Mouse (Mus musculus) CH12.LX (cell line): Measurements from ENCODE around the gene Slc6a16. TPM values are rescaled to one million over a fixed set of nuclear protein-coding genes. Genes with fewer than 3 reads are reported as not detected.

ENCODE experiments used
- DNase-seq: peaks from one replicate; pipeline ENCODE4 v3.0.0-alpha.2; 2013; ENCODE audit errors: extremely low read depth
- H3K27ac ChIP-seq: 2 replicates; pipeline ENCODE4 v1.5.1; 2012; ENCODE audit warnings: low read depth, mild to moderate bottlenecking, control low read depth, moderate library complexity; ENCODE audit not compliant: insufficient read depth
- H3K27me3 ChIP-seq: replicated peaks from 2 replicates; pipeline ENCODE3; 2012; ENCODE audit warnings: inconsistent platforms
- H3K36me3 ChIP-seq, 2 experiments: replicated peaks in 1 of 2; 2 replicates each; pipeline versions ENCODE3 to v1.6.1; 2012; ENCODE audit warnings: inconsistent platforms in 1 of 2, low read length in 1 of 2, mild to moderate bottlenecking in 1 of 2, mixed read lengths in 1 of 2, moderate library complexity in 1 of 2; ENCODE audit not compliant: control insufficient read depth in 1 of 2, insufficient read depth in 1 of 2
- H3K4me1 ChIP-seq, 2 experiments: 2 replicates each; pipeline ENCODE4 v1.6.1; 2012; ENCODE audit warnings: inconsistent platforms in 1 of 2, moderate library complexity in 1 of 2; ENCODE audit not compliant: insufficient read depth in 2 of 2, control insufficient read depth in 1 of 2
- H3K4me2 ChIP-seq: 2 replicates; pipeline ENCODE4 v1.6.1; 2012; ENCODE audit warnings: low read depth, mild to moderate bottlenecking, control low read depth; ENCODE audit not compliant: poor library complexity, insufficient read depth, severe bottlenecking
- H3K4me3 ChIP-seq, 3 experiments: fragments of 150-350 bp in 1 of 3; sonication (generic) in 1 of 3; replicated peaks in 1 of 3; 2 replicates each; pipeline versions ENCODE3 to v1.5.1; 2011 to 2012; ENCODE audit warnings: low read depth in 2 of 3, low read length in 2 of 3, mild to moderate bottlenecking in 2 of 3, moderate library complexity in 2 of 3, control low read depth in 1 of 3, improper control_type of control experiment in 1 of 3, inconsistent platforms in 1 of 3, mixed read lengths in 1 of 3; ENCODE audit not compliant: poor library complexity in 1 of 3
- H3K79me2 ChIP-seq: replicated peaks from 2 replicates; pipeline ENCODE4 v1.6.1; 2012; ENCODE audit warnings: mild to moderate bottlenecking, moderate library complexity; ENCODE audit not compliant: control insufficient read depth, poor library complexity, insufficient read depth, severe bottlenecking; ENCODE audit errors: extremely low read depth
- H3K9ac ChIP-seq: 2 replicates; pipeline ENCODE4 v1.6.1; 2012; ENCODE audit warnings: low read depth, mild to moderate bottlenecking, control low read depth, moderate library complexity; ENCODE audit not compliant: insufficient read depth
- H3K9me3 ChIP-seq: replicated peaks from 2 replicates; pipeline ENCODE3; 2012; ENCODE audit warnings: low read length, inconsistent platforms, mixed read lengths
- CHD2 ChIP-seq: IDR thresholded peaks from 2 replicates; pipeline ENCODE4 v1.6.1; 2011; ENCODE audit warnings: low read length, improper control_type of control experiment
- ELF1 ChIP-seq: IDR thresholded peaks from 2 replicates; pipeline ENCODE4 v1.6.1; 2014; ENCODE audit warnings: low read depth, mild to moderate bottlenecking, inconsistent platforms, low read length, improper control_type of control experiment
- JUN ChIP-seq: IDR thresholded peaks from 2 replicates; pipeline ENCODE4 v1.6.1; 2011; ENCODE audit warnings: low read depth, mild to moderate bottlenecking, low read length, improper control_type of control experiment, moderate library complexity; ENCODE audit not compliant: insufficient read depth
- KAT2A ChIP-seq: IDR thresholded peaks from 2 replicates; pipeline ENCODE4 v1.6.1; 2012; ENCODE audit warnings: low read length, improper control_type of control experiment, inconsistent platforms; ENCODE audit not compliant: insufficient replicate concordance
- MAFK ChIP-seq: IDR thresholded peaks from 2 replicates; pipeline ENCODE4 v1.6.1; 2011; ENCODE audit warnings: low read length, improper control_type of control experiment; ENCODE audit not compliant: insufficient replicate concordance
- MAX ChIP-seq: IDR thresholded peaks from 2 replicates; pipeline ENCODE4 v1.6.1; 2011; ENCODE audit warnings: low read length, improper control_type of control experiment
- MAZ ChIP-seq: IDR thresholded peaks from 2 replicates; pipeline ENCODE4 v1.6.1; 2012; ENCODE audit warnings: low read depth, mild to moderate bottlenecking, inconsistent platforms, low read length, improper control_type of control experiment, moderate library complexity
- MYC ChIP-seq: IDR thresholded peaks from 2 replicates; pipeline ENCODE4 v1.6.1; 2011; ENCODE audit warnings: low read depth, mild to moderate bottlenecking, improper control_type of control experiment, low read length
- NRF1 ChIP-seq: IDR thresholded peaks from 2 replicates; pipeline ENCODE4 v1.6.1; 2014; ENCODE audit warnings: low read depth, mild to moderate bottlenecking, inconsistent platforms, low read length, improper control_type of control experiment, moderate library complexity
- PAX5 ChIP-seq: IDR thresholded peaks from 2 replicates; pipeline ENCODE4 v1.6.1; 2012; ENCODE audit warnings: low read length, inconsistent platforms, mixed read lengths
- POLR2AphosphoS2 ChIP-seq: IDR thresholded peaks from 2 replicates; pipeline ENCODE4 v1.6.1; 2011; ENCODE audit warnings: low read depth, low read length, improper control_type of control experiment
- UBTF ChIP-seq: IDR thresholded peaks from 2 replicates; pipeline ENCODE4 v1.6.1; 2012; ENCODE audit warnings: low read depth, mild to moderate bottlenecking, inconsistent platforms, low read length, improper control_type of control experiment, moderate library complexity
- USF1 ChIP-seq: IDR thresholded peaks from 2 replicates; pipeline ENCODE4 v1.6.1; 2014; ENCODE audit warnings: low read depth, mild to moderate bottlenecking, inconsistent platforms, low read length, improper control_type of control experiment
- ZMIZ1 ChIP-seq: IDR thresholded peaks from 2 replicates; pipeline ENCODE4 v1.6.1; 2012; ENCODE audit warnings: low read depth, mild to moderate bottlenecking, inconsistent platforms, low read length, improper control_type of control experiment
- ZNF384 ChIP-seq: IDR thresholded peaks from 2 replicates; pipeline ENCODE4 v1.6.1; 2012; ENCODE audit warnings: low read depth, low read length, improper control_type of control experiment, inconsistent platforms
- dilution Hi-C: fragments of 300-500 bp; cut with MboI; formaldehyde crosslinking; loops from 2 replicates; pipeline ENCODE4 v1.14.3; 2020; ENCODE audit warnings: low sequenced_read_pairs; ENCODE audit not compliant: extremely low pct_unique_long_range_greater_than_20kb, extremely low pct_ligation_motif_present
- in situ Hi-C: fragments of 300-500 bp; cut with MboI; formaldehyde crosslinking; loops from 3 replicates; pipeline ENCODE4 v1.14.3; 2019; ENCODE audit warnings: low sequenced_read_pairs, low pct_ligation_motif_present, low pct_unique_long_range_greater_than_20kb, mixed read lengths
- polyA plus RNA-seq: library from polyadenylated mRNA; unstranded; fragments of >175 nt; gene quantifications from 2 replicates; pipeline ENCODE4 v1.2.1, GENCODE M21; 2012; ENCODE audit warnings: low read depth; ENCODE audit not compliant: insufficient read length
- total RNA-seq, 2 experiments: library from RNA; depleted of rRNA; stranded (reverse); fragments of 300-350 nt in 1 of 2; fragments of >200 nt in 1 of 2; gene quantifications; 2 replicates each; pipeline ENCODE4 v1.2.3; 2012 to 2014

Slc6a16 gene
- total and polyA plus RNA-seq, 3 experiments, result 0.08 to 0.37 (median 0.13) TPM

DNA sequence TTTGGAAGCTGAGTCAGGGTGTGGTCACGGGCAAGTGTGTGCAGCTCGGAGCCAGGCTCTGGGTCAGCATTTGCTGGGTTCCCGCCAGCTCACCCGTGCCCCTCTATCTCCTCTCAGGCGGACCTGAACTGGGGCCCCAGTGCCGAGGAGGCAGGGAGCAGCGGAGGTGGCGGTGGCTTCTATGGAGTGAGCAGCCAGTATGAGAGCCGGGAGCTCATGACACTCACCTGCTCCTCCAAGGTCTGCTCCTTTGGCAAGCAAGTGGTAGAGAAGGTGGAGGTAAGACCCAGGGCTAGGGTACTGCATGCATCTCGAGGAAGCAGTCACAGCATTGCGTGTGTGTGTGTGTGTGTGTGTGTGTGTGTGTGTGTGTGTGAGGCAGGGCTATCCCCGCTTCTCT lies 9.7 kb upstream of the Slc6a16 start:
- TF ChIP-seq CHD2 (0 out of 2 replicates have a peak, but pooled peaks have one; percentile 1), UBTF (0 out of 2 replicates have a peak, but pooled peaks have one; percentile 38), ZNF384 (no peak), MAX (no peak), KAT2A (no peak), PAX5 (no peak), NRF1 (no peak), POLR2AphosphoS2 (no peak; the same call in 1 of the 2 replicates), ZMIZ1 (peak; percentile 68; the same call in 1 of the 2 replicates), MYC (no peak)
- H3K4me3 ChIP-seq, result no peak overlapping the region
- peaks cover 2% of the 10 kb centered on the region for H3K9me3 ChIP-seq
- no peak overlapping the region for H3K4me2 ChIP-seq
- dilution Hi-C loops, result no loop called here
- no peak overlapping the region for H3K27ac ChIP-seq
- DNase-seq, result no peak
- H3K9ac ChIP-seq, result no peak overlapping the region
- H3K79me2 ChIP-seq, result no peaks in the 10 kb centered on the region
- H3K36me3 ChIP-seq, result peaks cover 32 to 60% of the 10 kb centered on the region in 2 experiments
- in situ Hi-C loops, result no loop called here
- H3K27me3 ChIP-seq, result no peaks in the 10 kb centered on the region
- peaks cover 21 to 65% of the 10 kb centered on the region in 2 experiments for H3K4me1 ChIP-seq

DNA sequence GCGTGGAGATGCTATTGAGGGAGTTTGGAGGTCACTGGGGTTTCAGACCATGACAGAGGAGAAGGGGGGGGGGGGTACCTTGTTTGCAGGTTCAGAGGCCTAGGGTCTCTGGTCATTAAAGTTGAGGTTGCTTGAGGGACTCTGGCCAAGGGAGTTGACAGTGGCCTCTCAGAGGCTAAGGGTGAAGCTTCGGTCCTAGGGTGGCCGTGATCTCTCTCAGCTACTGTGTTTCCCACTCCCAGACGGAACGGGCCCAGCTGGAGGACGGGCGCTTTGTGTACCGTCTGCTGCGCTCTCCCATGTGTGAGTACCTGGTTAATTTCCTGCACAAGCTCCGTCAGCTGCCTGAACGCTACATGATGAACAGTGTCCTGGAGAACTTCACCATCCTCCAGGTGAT lies 8.9 kb upstream of the Slc6a16 start:
- dilution Hi-C loops, result no loop called here
- H3K4me3 ChIP-seq, result no peak overlapping the region
- no peak for DNase-seq
- H3K36me3 ChIP-seq, result peaks cover 35 to 64% of the 10 kb centered on the region in 2 experiments
- H3K27me3 ChIP-seq, result no peaks in the 10 kb centered on the region
- no peak overlapping the region for H3K27ac ChIP-seq
- no peak for TF ChIP-seq USF1
- no peak for TF ChIP-seq JUN
- TF ChIP-seq MAFK, result no peak
- no peak for TF ChIP-seq ELF1
- TF ChIP-seq MAX, result no peak
- TF ChIP-seq MAZ, result no peak
- TF ChIP-seq, all 38 proteins: peak for 0
- H3K4me1 ChIP-seq, result peaks cover 21 to 65% of the 10 kb centered on the region in 2 experiments
- in situ Hi-C loops, result no loop called here
- peaks cover 2% of the 10 kb centered on the region for H3K9me3 ChIP-seq
- no peak overlapping the region for H3K4me2 ChIP-seq
- H3K79me2 ChIP-seq, result peaks cover 2% of the 10 kb centered on the region; the same call in 1 of the 2 replicates
- no peak overlapping the region for H3K9ac ChIP-seq
